Mouse (Mus musculus): Measurements from ENCODE around the gene Gsta4. TPM values are rescaled to one million over a fixed set of nuclear protein-coding genes. Genes with fewer than 3 reads are reported as not detected.
"Not testable (repeated sequence)": the region's sequence is repeated elsewhere in the genome, so short reads cannot be mapped to it uniquely, and the experiment has no call there.

Gene Gsta4
- polyA plus RNA-seq, 1 experiment from 2014 or later, result 19.9 TPM

- 70% methylated on average over 10 of the region's 10 CpGs for whole genome bisulfite sequencing (ENCODE audit: insufficient replicate concordance)
Measured at GRCm38 (mm10) chr9:78223221-78223902, 40.8 kb downstream of the Gsta4 start.

GRCm38 (mm10) chr9:78224418-78224817 lies 41.8 kb downstream of the Gsta4 start:
- Histone ChIP-seq H3K4me1 (ENCODE audit: insufficient read depth) (peaks cover 6% of the 10 kb centered on the region; the same call in 1 of the 2 replicates), H3K4me2 (ENCODE audit: low read depth, low read length) (no peak overlapping the region), H3K4me3 (ENCODE audit: low read depth, low read length) (no peak overlapping the region), H3K9me3 (ENCODE audit: low read length) (no peaks in the 10 kb centered on the region), H3K9ac (replicated peaks) (no peak overlapping the region), H3K27me3 (ENCODE audit: insufficient read depth, low read length) (no peaks in the 10 kb centered on the region), H3K27ac (ENCODE audit: low read depth) (no peak overlapping the region), H3K36me3 (replicated peaks; ENCODE audit: insufficient read depth, low read length) (no peaks in the 10 kb centered on the region)
- no peak for DNase-seq
- TF ChIP-seq CTCF (IDR thresholded peaks at IDR 0.05; ENCODE audit: low read depth) (no peak), EP300 (IDR thresholded peaks at IDR 0.05; ENCODE audit: low read depth) (no peak)
- no peak for ATAC-seq
- 90% methylated on average over 2 of the region's 2 CpGs for WGBS (ENCODE audit: insufficient replicate concordance)

More at GRCm38 (mm10) chr9:78223221-78223902, 40.8 kb downstream of the Gsta4 start:
- Histone ChIP-seq H3K4me2 (ENCODE audit: low read depth, low read length) (no peak overlapping the region), H3K36me3 (replicated peaks; ENCODE audit: insufficient read depth, low read length) (no peaks in the 10 kb centered on the region), H3K27ac (ENCODE audit: low read depth) (no peak overlapping the region), H3K4me3 (ENCODE audit: low read depth, low read length) (no peak overlapping the region), H3K4me1 (ENCODE audit: insufficient read depth) (peaks cover 6% of the 10 kb centered on the region; the same call in 1 of the 2 replicates), H3K9ac (replicated peaks) (no peak overlapping the region), H3K27me3 (ENCODE audit: insufficient read depth, low read length) (no peaks in the 10 kb centered on the region), H3K9me3 (ENCODE audit: low read length) (no peaks in the 10 kb centered on the region)
- no peak for ATAC-seq
- TF ChIP-seq CTCF (IDR thresholded peaks at IDR 0.05; ENCODE audit: low read depth), result no peak
- no peak for TF ChIP-seq EP300 (IDR thresholded peaks at IDR 0.05; ENCODE audit: low read depth)
- no peak for DNase-seq

- ATAC-seq (no peak), DNase-seq (peak; percentile 26)
- Histone ChIP-seq H3K36me3 (replicated peaks; ENCODE audit: insufficient read depth, low read length) (no peaks in the 10 kb centered on the region), H3K27ac (ENCODE audit: low read depth) (no peak overlapping the region), H3K9me3 (ENCODE audit: low read length) (no peaks in the 10 kb centered on the region), H3K9ac (replicated peaks) (no peak overlapping the region), H3K4me2 (ENCODE audit: low read depth, low read length) (no peak overlapping the region), H3K4me3 (ENCODE audit: low read depth, low read length) (no peak overlapping the region), H3K27me3 (ENCODE audit: insufficient read depth, low read length) (no peaks in the 10 kb centered on the region), H3K4me1 (ENCODE audit: insufficient read depth) (peaks cover 6% of the 10 kb centered on the region; the same call in 1 of the 2 replicates)
- WGBS (ENCODE audit: insufficient replicate concordance), result 44% methylated on average over 11 of the region's 11 CpGs
- no peak for TF ChIP-seq EP300 (IDR thresholded peaks at IDR 0.05; ENCODE audit: low read depth)
- no peak for TF ChIP-seq CTCF (IDR thresholded peaks at IDR 0.05; ENCODE audit: low read depth)
Measured at GRCm38 (mm10) chr9:78225304-78225703, 42.7 kb downstream of the Gsta4 start.

- H3K4me2 ChIP-seq (ENCODE audit: low read depth, low read length), result no peak overlapping the region
- no peak overlapping the region for H3K27ac ChIP-seq (ENCODE audit: low read depth)
- DNase-seq (no peak), ATAC-seq (no peak)
- no peaks in the 10 kb centered on the region for H3K9me3 ChIP-seq (ENCODE audit: low read length)
- H3K36me3 ChIP-seq (replicated peaks; ENCODE audit: insufficient read depth, low read length), result no peaks in the 10 kb centered on the region
- 52% methylated on average over 2 of the region's 2 CpGs for WGBS (ENCODE audit: insufficient replicate concordance)
- TF ChIP-seq CTCF (IDR thresholded peaks at IDR 0.05; ENCODE audit: low read depth) (no peak), EP300 (IDR thresholded peaks at IDR 0.05; ENCODE audit: low read depth) (no peak)
- H3K9ac ChIP-seq (replicated peaks), result no peak overlapping the region
- no peaks in the 10 kb centered on the region for H3K27me3 ChIP-seq (ENCODE audit: insufficient read depth, low read length)
- peaks cover 6% of the 10 kb centered on the region; the same call in 1 of the 2 replicates for H3K4me1 ChIP-seq (ENCODE audit: insufficient read depth)
- no peak overlapping the region for H3K4me3 ChIP-seq (ENCODE audit: low read depth, low read length)
Measured at GRCm38 (mm10) chr9:78228122-78228521, 45.5 kb downstream of the Gsta4 start.

- 46% methylated on average over 3 of the region's 3 CpGs for WGBS (ENCODE audit: insufficient replicate concordance)
- not testable (repeated sequence) for H3K4me2 ChIP-seq (ENCODE audit: low read depth, low read length); H3K4me1 ChIP-seq (ENCODE audit: insufficient read depth); H3K36me3 ChIP-seq (replicated peaks; ENCODE audit: insufficient read depth, low read length); H3K9me3 ChIP-seq (ENCODE audit: low read length); H3K4me3 ChIP-seq (ENCODE audit: low read depth, low read length); H3K27me3 ChIP-seq (ENCODE audit: insufficient read depth, low read length); H3K27ac ChIP-seq (ENCODE audit: low read depth); DNase-seq; H3K9ac ChIP-seq (replicated peaks)
- ATAC-seq, result peak; percentile 60
Measured at GRCm38 (mm10) chr9:78229658-78230057, 47.1 kb downstream of the Gsta4 start.

- H3K27ac ChIP-seq (ENCODE audit: low read depth); DNase-seq; ATAC-seq: not testable (repeated sequence)
Measured at GRCm38 (mm10) chr9:78230461-78230860, 47.9 kb downstream of the Gsta4 start, which contains the start of gene Gsta1. TSS of gene Gsta1 (plus strand) at chr9:78230656.

GRCm38 (mm10) chr9:78233121-78233695 lies 50.6 kb downstream of the Gsta4 start:
- H3K36me3 ChIP-seq (replicated peaks; ENCODE audit: insufficient read depth, low read length); H3K4me2 ChIP-seq (ENCODE audit: low read depth, low read length); DNase-seq; H3K9ac ChIP-seq (replicated peaks); H3K4me3 ChIP-seq (ENCODE audit: low read depth, low read length); H3K27ac ChIP-seq (ENCODE audit: low read depth); H3K27me3 ChIP-seq (ENCODE audit: insufficient read depth, low read length); H3K9me3 ChIP-seq (ENCODE audit: low read length); H3K4me1 ChIP-seq (ENCODE audit: insufficient read depth); ATAC-seq: not testable (repeated sequence)
- no CpG with 5 or more reads among the region's 10 CpGs for WGBS (ENCODE audit: insufficient replicate concordance)

More at GRCm38 (mm10) chr9:78230461-78230860, 47.9 kb downstream of the Gsta4 start, which contains the start of gene Gsta1:
- not testable (repeated sequence) for H3K4me3 ChIP-seq (ENCODE audit: low read depth, low read length); H3K4me2 ChIP-seq (ENCODE audit: low read depth, low read length); H3K9me3 ChIP-seq (ENCODE audit: low read length); H3K27me3 ChIP-seq (ENCODE audit: insufficient read depth, low read length); H3K4me1 ChIP-seq (ENCODE audit: insufficient read depth); H3K36me3 ChIP-seq (replicated peaks; ENCODE audit: insufficient read depth, low read length); H3K9ac ChIP-seq (replicated peaks)
- WGBS (ENCODE audit: insufficient replicate concordance), result 70% methylated on average over 1 of the region's 3 CpGs

GRCm38 (mm10) chr9:78255683-78256470 lies 73.3 kb downstream of the Gsta4 start:
- WGBS (ENCODE audit: insufficient replicate concordance), result 63% methylated on average over 3 of the region's 4 CpGs

GRCm38 (mm10) chr9:78256914-78257313 lies 74.3 kb downstream of the Gsta4 start, which contains the start of gene Gm3776:
TSS of gene Gm3776 (plus strand) at chr9:78257129.
- not testable (repeated sequence) for DNase-seq; H3K27me3 ChIP-seq (ENCODE audit: insufficient read depth, low read length); H3K27ac ChIP-seq (ENCODE audit: low read depth); H3K4me3 ChIP-seq (ENCODE audit: low read depth, low read length); H3K4me2 ChIP-seq (ENCODE audit: low read depth, low read length); H3K9me3 ChIP-seq (ENCODE audit: low read length); H3K9ac ChIP-seq (replicated peaks); ATAC-seq; H3K4me1 ChIP-seq (ENCODE audit: insufficient read depth); H3K36me3 ChIP-seq (replicated peaks; ENCODE audit: insufficient read depth, low read length)
- 75% methylated on average over 1 of the region's 3 CpGs for WGBS (ENCODE audit: insufficient replicate concordance)

More at GRCm38 (mm10) chr9:78255683-78256470, 73.3 kb downstream of the Gsta4 start:
- not testable (repeated sequence) for H3K36me3 ChIP-seq (replicated peaks; ENCODE audit: insufficient read depth, low read length); DNase-seq; H3K4me2 ChIP-seq (ENCODE audit: low read depth, low read length); H3K27ac ChIP-seq (ENCODE audit: low read depth); H3K9me3 ChIP-seq (ENCODE audit: low read length); H3K4me3 ChIP-seq (ENCODE audit: low read depth, low read length); H3K27me3 ChIP-seq (ENCODE audit: insufficient read depth, low read length); H3K9ac ChIP-seq (replicated peaks); H3K4me1 ChIP-seq (ENCODE audit: insufficient read depth)
- ATAC-seq, result peak; percentile 75
